Mouse (Mus musculus) liver, embryonic 15.5 days (tissue): ENCODE measurements around the gene Zfhx3. TPM values are rescaled to one million over a fixed set of nuclear protein-coding genes. Genes with fewer than 3 reads are reported as not detected.

Source experiments
- ATAC-seq: fragments of 200-750 bp; cut with Nextera tagmentation; 2 replicates; pipeline ENCODE4 v1.8.0; 2017; ENCODE audit warnings: moderate number of reproducible peaks, mild to moderate bottlenecking, moderate library complexity; ENCODE audit not compliant: insufficient read depth
- H3K27ac ChIP-seq: fragments of 300-500 bp; sonication (generic); replicated peaks from 2 replicates; pipeline ENCODE4 v1.5.1; 2015; ENCODE audit warnings: mild to moderate bottlenecking, inconsistent platforms
- H3K27me3 ChIP-seq: fragments of 300-500 bp; sonication (generic); 2 replicates; pipeline ENCODE4 v1.6.1; 2015; ENCODE audit warnings: mild to moderate bottlenecking, inconsistent platforms
- H3K36me3 ChIP-seq: fragments of 300-500 bp; sonication (generic); replicated peaks from 2 replicates; pipeline ENCODE4 v1.6.1; 2015; ENCODE audit warnings: moderate library complexity, mild to moderate bottlenecking, inconsistent platforms
- H3K4me1 ChIP-seq: fragments of 300-500 bp; sonication (generic); replicated peaks from 2 replicates; pipeline ENCODE4 v1.6.1; 2015; ENCODE audit warnings: inconsistent platforms
- H3K4me2 ChIP-seq: fragments of 300-500 bp; sonication (generic); 2 replicates; pipeline ENCODE4 v1.6.1; 2015; ENCODE audit warnings: moderate library complexity, mild to moderate bottlenecking, inconsistent platforms
- H3K4me3 ChIP-seq: fragments of 300-500 bp; sonication (generic); replicated peaks from 2 replicates; pipeline ENCODE4 v1.5.1; 2015; ENCODE audit warnings: mild to moderate bottlenecking, inconsistent platforms
- H3K9ac ChIP-seq: fragments of 300-500 bp; sonication (generic); 2 replicates; pipeline ENCODE4 v1.6.1; 2015; ENCODE audit warnings: moderate library complexity, mild to moderate bottlenecking, inconsistent platforms
- H3K9me3 ChIP-seq: fragments of 300-500 bp; sonication (generic); replicated peaks from 2 replicates; pipeline ENCODE4 v1.6.1; 2016; ENCODE audit warnings: inconsistent platforms
- WGBS: fragments of 180-500 bp; shearing (Covaris S2); methylation state at CpG from one replicate; pipeline ENCODE4 v1.1.7; 2015; ENCODE audit warnings: mixed read lengths; ENCODE audit not compliant: insufficient replicate concordance; 5-methylcytosine and 5-hydroxymethylcytosine counted together
- polyA plus RNA-seq: library from polyadenylated mRNA; unstranded; fragments of >200 nt; fragmentation: Nextera tagmentation; extraction: Ambion mirVana; gene quantifications from 2 replicates; pipeline ENCODE4 v1.2.1, GENCODE M21; 2015

The Zfhx3 gene
- polyA plus RNA-seq, 1 experiment from 2014 or later, result 1.0 TPM

DNA sequence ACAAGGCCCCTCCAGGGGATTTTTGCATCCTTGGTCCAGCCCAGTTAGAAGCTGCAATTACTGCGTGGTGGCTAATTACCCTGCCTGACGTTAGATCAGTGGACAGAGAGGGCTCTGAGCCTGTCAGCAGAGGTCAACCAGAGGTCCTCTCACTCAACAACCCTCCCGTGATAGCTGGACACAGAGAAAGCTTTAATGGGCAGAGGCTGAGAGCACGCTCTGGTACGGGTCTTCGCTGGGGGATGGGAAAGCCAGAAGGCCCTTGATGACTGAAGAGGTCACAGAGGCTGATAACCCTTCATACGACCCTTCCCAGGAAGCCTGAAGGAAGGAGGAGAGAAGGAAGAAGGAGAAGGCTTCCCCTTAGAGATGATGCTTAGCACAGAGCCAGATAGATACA, 820.1 kb downstream of the Zfhx3 start:
- H3K36me3 ChIP-seq, result no peaks in the 10 kb centered on the region
- no peak overlapping the region for H3K4me3 ChIP-seq
- ATAC-seq, result no peak
- H3K4me2 ChIP-seq, result no peak overlapping the region
- peaks cover 51% of the 10 kb centered on the region for H3K4me1 ChIP-seq
- no peak overlapping the region for H3K9ac ChIP-seq
- H3K9me3 ChIP-seq, result no peaks in the 10 kb centered on the region
- H3K27me3 ChIP-seq, result no peaks in the 10 kb centered on the region
- 57% methylated on average over 7 of the region's 7 CpGs for WGBS
- no peak overlapping the region for H3K27ac ChIP-seq

DNA sequence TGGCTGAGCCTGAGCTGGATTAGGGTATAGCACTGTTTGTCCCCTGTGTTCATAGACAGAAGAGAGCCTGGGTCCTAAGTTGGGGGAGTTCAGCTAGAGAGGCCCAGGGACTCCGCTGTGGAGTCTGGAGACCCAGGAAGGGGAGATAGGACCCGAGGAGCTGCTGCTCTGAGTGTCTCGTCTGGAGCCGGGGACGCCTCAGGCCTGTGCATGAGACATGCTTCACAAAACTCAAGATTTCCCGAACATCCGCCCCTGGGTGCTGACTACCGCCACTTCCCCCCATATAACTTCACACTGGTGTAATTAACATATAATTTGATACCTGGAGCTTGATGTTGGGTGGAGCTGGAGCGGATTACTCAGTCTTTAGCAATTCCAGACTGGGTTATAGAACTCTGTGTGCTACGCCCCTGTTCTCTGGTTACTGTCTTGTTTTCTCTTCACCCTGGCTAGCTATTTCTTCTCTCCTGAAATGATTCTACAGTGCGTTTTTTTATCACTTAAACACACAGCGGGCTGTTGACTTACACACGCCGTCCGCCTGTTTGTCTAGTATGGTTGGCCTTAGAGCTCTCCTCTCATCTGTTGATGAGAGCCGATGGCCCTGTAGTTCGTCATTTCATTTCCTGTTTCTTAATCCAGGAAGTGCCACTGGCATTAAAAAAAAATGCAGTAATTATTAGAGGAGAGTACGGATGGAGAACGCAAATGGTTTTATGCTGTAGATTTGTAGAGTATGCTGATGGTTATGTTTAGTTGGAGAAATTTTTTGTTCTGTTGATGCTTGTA, 822.2 kb downstream of the Zfhx3 start:
- no peaks in the 10 kb centered on the region for H3K27me3 ChIP-seq
- ATAC-seq, result no peak; the same call in 1 of the 2 replicates
- H3K4me1 ChIP-seq, result peaks cover 34% of the 10 kb centered on the region
- no peak overlapping the region for H3K9ac ChIP-seq
- no peak overlapping the region for H3K4me2 ChIP-seq
- WGBS, result 52% methylated on average over 19 of the region's 19 CpGs
- H3K36me3 ChIP-seq, result no peaks in the 10 kb centered on the region
- H3K27ac ChIP-seq, result peak overlapping the region; percentile 33; the same call in 1 of the 2 replicates
- no peak overlapping the region for H3K4me3 ChIP-seq
- no peaks in the 10 kb centered on the region for H3K9me3 ChIP-seq

DNA sequence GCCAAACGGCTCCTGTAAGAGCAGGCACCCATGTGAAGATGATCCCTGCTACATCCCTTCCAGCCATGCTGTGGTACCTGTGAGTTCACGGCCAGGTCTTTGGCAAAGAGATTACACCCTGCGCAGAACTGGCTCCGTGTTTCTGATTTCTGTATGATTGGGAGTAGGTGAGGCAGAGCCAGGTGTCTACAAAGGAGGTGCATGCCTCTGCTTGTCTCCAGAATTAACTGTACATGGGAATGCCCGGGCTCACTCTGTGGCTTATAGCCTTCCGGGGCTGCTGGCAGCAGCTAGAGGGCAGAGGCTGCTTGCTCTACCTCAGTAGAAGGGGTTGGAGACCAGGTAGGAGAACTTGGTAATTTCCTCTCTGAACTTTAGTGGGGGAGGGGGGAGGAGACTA, 823.7 kb downstream of the Zfhx3 start:
- H3K4me3 ChIP-seq, result no peak overlapping the region
- WGBS, result 60% methylated on average over 6 of the region's 6 CpGs
- H3K27me3 ChIP-seq, result no peaks in the 10 kb centered on the region
- no peak overlapping the region for H3K9ac ChIP-seq
- no peaks in the 10 kb centered on the region for H3K9me3 ChIP-seq
- no peak for ATAC-seq
- 0 out of 2 replicates have a peak overlapping the region, but pooled peaks have one; percentile 15 for H3K4me2 ChIP-seq
- H3K27ac ChIP-seq, result peak overlapping the region; percentile 45; the same call in 1 of the 2 replicates
- peaks cover 30% of the 10 kb centered on the region for H3K4me1 ChIP-seq
- no peaks in the 10 kb centered on the region for H3K36me3 ChIP-seq

DNA sequence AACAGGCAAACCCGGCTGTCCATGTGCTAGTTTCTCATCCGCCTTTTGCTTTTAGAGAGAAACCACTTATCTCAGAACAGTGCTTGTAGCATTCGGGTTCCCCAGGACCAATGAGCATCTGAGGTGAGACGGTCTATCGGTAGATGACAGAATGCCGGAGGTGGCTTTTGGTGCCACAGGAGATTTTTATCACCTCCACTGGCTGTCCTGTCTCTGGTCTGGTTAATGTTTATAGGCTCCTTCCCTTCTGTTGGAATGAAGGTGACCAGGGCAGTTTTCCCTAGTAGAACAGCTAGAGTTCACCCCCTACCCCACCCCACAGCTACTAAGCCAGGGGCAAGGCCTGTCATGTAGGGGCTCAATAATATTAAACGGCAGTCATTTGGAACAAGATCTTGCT, 825.6 kb downstream of the Zfhx3 start:
- Histone ChIP-seq H3K9ac (no peak overlapping the region), H3K9me3 (no peaks in the 10 kb centered on the region), H3K27ac (no peak overlapping the region), H3K4me1 (peaks cover 25% of the 10 kb centered on the region), H3K36me3 (no peaks in the 10 kb centered on the region), H3K4me2 (no peak overlapping the region), H3K4me3 (no peak overlapping the region), H3K27me3 (no peaks in the 10 kb centered on the region)
- WGBS, result 61% methylated on average over 7 of the region's 7 CpGs
- ATAC-seq, result no peak

DNA sequence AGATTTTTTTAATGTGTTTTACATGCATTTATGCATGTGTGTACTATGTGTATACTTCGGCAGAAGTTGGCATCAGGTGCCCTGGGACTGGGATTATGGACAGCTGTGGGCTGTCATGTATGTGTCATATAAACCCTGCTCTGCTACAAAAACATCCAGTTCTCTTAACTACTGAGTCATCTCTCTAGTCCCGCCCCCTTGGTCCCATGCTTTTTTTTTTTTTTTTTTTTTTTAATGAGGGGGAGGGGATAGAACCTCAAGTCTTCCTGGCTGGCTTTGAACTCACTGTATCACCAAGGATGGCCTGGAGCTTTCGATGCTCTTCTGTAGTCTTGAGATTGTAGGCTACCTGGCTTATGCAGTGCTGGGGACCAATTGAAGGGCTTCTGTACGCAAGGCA, 827.9 kb downstream of the Zfhx3 start:
- no peak overlapping the region for H3K4me2 ChIP-seq
- ATAC-seq, result no peak
- H3K9ac ChIP-seq, result no peak overlapping the region
- H3K36me3 ChIP-seq, result no peaks in the 10 kb centered on the region
- H3K27me3 ChIP-seq, result no peaks in the 10 kb centered on the region
- no peak overlapping the region for H3K27ac ChIP-seq
- WGBS, result 70% methylated on average over 4 of the region's 4 CpGs
- H3K4me1 ChIP-seq, result peaks cover 10% of the 10 kb centered on the region
- no peaks in the 10 kb centered on the region for H3K9me3 ChIP-seq
- no peak overlapping the region for H3K4me3 ChIP-seq

DNA sequence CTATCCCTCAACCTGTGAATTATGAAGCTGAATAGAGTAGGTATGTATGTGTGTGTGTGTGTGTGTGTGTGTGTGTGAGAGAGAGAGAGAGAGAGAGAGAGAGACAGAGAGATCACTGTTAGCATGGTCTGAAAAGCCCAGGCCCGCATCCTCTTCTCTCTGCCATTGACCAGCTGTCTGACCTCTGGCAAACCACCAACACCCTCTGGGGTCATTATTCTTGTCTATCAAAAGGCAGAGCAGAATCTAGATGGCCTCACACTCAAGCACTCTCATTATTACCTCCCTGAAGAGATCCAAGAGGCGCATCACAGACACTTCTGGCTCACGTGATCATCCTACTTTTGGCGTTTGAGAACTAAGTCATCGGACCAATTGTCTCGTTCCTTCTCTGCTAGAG, 831.0 kb downstream of the Zfhx3 start:
- ATAC-seq, result no peak
- H3K27me3 ChIP-seq, result no peaks in the 10 kb centered on the region
- peaks cover 7% of the 10 kb centered on the region; the same call in 1 of the 2 replicates for H3K4me1 ChIP-seq
- no peak overlapping the region for H3K4me3 ChIP-seq
- no peaks in the 10 kb centered on the region for H3K9me3 ChIP-seq
- no peaks in the 10 kb centered on the region for H3K36me3 ChIP-seq
- 78% methylated on average over 6 of the region's 6 CpGs for WGBS
- no peak overlapping the region for H3K9ac ChIP-seq
- no peak overlapping the region for H3K27ac ChIP-seq
- H3K4me2 ChIP-seq, result no peak overlapping the region

DNA sequence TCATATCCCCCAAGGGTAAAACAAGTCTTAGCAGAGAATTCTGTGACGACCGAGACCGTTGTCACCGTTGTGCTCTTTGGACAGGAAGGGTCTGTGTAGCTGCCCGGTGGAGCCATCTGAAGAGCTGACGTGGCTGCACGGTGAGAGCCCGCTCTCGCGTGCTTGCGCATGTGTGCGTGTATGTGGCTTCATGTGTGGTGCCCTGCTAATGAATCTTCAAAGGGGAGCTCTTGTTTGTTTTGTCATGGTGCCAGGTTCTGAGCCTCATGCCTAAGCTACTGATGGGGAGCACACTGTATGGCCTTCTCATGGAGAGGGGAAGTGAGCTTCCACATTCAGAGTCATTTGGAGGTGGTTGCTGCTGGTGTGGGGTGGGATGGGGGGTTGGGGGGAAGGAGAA, 835.6 kb downstream of the Zfhx3 start:
- H3K9me3 ChIP-seq, result no peaks in the 10 kb centered on the region
- no peak overlapping the region for H3K9ac ChIP-seq
- H3K4me3 ChIP-seq, result no peak overlapping the region
- H3K4me2 ChIP-seq, result no peak overlapping the region
- 74% methylated on average over 12 of the region's 12 CpGs for WGBS
- H3K27ac ChIP-seq, result no peak overlapping the region
- peaks cover 7% of the 10 kb centered on the region; the same call in 1 of the 2 replicates for H3K4me1 ChIP-seq
- H3K27me3 ChIP-seq, result no peaks in the 10 kb centered on the region
- no peak for ATAC-seq
- no peaks in the 10 kb centered on the region for H3K36me3 ChIP-seq

DNA sequence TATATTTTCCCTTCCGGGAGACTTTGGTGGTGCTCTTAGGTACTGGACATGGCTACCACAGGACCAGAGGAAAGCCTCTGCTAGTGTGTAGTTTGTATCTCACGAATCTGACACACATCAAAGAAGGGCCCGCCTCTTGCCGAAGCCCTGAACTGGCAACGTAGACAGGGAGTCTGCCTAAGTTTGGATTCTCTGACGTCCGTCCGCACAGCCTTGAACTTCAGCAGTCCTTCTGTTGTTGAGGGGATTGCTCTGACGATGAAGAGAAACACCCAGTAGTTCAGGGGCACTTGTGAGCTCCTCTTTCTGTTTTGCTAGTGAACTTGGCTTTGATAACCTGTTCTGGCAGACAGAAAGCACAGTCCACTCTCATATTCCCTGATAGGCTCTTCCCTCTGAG, 836.1 kb downstream of the Zfhx3 start:
- Histone ChIP-seq H3K4me1 (peaks cover 7% of the 10 kb centered on the region; the same call in 1 of the 2 replicates), H3K36me3 (no peaks in the 10 kb centered on the region), H3K4me3 (no peak overlapping the region), H3K27me3 (no peaks in the 10 kb centered on the region), H3K4me2 (no peak overlapping the region), H3K9ac (no peak overlapping the region), H3K9me3 (no peaks in the 10 kb centered on the region), H3K27ac (no peak overlapping the region)
- WGBS, result 59% methylated on average over 9 of the region's 9 CpGs
- ATAC-seq, result no peak

DNA sequence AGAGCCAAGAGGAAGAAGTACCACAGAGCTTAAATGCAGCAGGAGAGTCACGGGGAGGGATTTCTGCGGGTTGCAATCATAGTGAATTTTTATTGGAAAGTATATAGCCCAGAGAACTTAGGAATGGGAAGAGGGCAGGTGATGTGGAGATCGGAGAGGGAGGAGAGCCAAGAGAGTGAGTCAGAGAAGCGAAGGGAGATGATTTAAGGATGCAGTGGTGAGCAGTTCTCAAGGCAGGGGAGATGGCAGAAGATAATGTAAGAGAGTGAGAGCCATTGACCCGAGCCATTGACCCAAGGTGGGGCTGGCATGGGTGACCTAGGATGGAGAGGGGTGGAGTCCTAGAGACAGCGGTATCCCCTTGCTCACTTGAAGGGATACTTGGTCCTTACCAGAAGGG, 838.3 kb downstream of the Zfhx3 start:
- 48% methylated on average over 6 of the region's 6 CpGs for WGBS

DNA sequence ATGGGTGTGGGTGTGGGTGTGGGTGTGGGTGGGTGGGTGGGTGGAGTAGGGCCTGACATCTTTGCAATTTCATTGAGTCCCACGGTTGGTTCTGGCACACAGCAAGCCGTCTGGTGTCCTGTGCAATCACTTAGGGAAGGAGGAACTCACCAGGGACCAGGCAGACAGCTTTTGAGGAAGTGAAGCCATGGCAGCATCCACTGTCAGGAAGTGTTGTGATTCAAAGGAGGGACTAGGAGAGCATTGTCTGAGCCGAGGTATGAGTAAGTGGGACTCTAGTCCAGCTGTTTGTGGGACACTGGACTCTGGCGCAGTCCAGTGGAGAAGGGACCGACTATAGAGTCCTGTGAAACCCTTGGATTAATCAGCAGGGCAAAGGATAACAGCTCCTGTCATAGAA, 838.7 kb downstream of the Zfhx3 start:
- ATAC-seq, result no peak
- Histone ChIP-seq H3K36me3 (no peaks in the 10 kb centered on the region), H3K4me2 (no peak overlapping the region), H3K9me3 (no peaks in the 10 kb centered on the region), H3K27ac (no peak overlapping the region), H3K27me3 (no peaks in the 10 kb centered on the region), H3K4me1 (peaks cover 7% of the 10 kb centered on the region; the same call in 1 of the 2 replicates), H3K9ac (no peak overlapping the region), H3K4me3 (no peak overlapping the region)
- whole genome bisulfite sequencing, result 15% methylated on average over 5 of the region's 5 CpGs

More for the DNA sequence above, 838.3 kb downstream of the Zfhx3 start:
- Histone ChIP-seq H3K27me3 (no peaks in the 10 kb centered on the region), H3K9ac (no peak overlapping the region), H3K4me1 (peaks cover 7% of the 10 kb centered on the region; the same call in 1 of the 2 replicates), H3K9me3 (no peaks in the 10 kb centered on the region), H3K27ac (no peak overlapping the region), H3K4me2 (no peak overlapping the region), H3K4me3 (no peak overlapping the region), H3K36me3 (no peaks in the 10 kb centered on the region)
- no peak for ATAC-seq

DNA sequence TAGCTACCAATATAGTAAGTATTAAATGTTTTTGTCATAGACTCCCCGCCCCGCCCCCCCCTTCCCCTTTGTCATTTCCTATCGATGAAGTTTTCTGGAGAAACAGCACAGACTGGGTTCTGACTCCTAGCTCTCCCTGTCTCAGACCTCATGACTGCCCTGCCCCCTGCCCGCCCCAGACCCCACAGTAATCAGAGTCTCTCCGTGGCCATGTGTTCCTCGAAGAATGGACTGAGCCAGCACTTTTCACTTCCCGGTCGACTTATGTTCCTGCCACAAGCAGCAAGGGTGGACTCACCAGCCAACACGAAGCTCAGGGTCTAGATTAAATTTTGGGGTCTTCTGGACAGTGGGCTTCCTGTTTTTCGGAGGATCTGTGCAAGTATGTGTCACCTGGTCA, 840.7 kb downstream of the Zfhx3 start:
- H3K36me3 ChIP-seq, result no peaks in the 10 kb centered on the region
- no peak overlapping the region for H3K27ac ChIP-seq
- 0 out of 2 replicates have a peak, but pooled peaks cover 2% of the 10 kb centered on the region for H3K4me1 ChIP-seq
- H3K4me3 ChIP-seq, result no peak overlapping the region
- H3K27me3 ChIP-seq, result no peaks in the 10 kb centered on the region
- no peak overlapping the region for H3K4me2 ChIP-seq
- 46% methylated on average over 10 of the region's 10 CpGs for whole genome bisulfite sequencing
- no peaks in the 10 kb centered on the region for H3K9me3 ChIP-seq
- ATAC-seq, result peak; percentile 37; the same call in 1 of the 2 replicates
- H3K9ac ChIP-seq, result no peak overlapping the region
